Mouse (Mus musculus) heart, adult 18-20 months (tissue): Measurements from ENCODE around the gene Mtpn. TPM values are rescaled to one million over a fixed set of nuclear protein-coding genes. Genes with fewer than 3 reads are reported as not detected.

ENCODE experiments used
- microRNA-seq, 2 experiments: library from miRNA; unstranded; fragments of <30 nt; microRNA quantifications; one replicate each; pipeline ENCODE4 v1.2.0; 2022
- total RNA-seq, 2 experiments: library from RNA; stranded (reverse); gene quantifications; 2 replicates each; pipeline ENCODE4 v1.2.3; 2021

Mtpn gene
- total RNA-seq, 2 experiments from 2014 or later: 44.7 to 52.5 TPM

Small RNA genes lying within 50 kb of the gene (microRNA-seq; reads per million reads assigned to microRNA genes)
- 0 reads per million in 2 experiments for gene Gm23053

Other genes starting within 250 kb of the Mtpn start
- under 1 TPM; 0.07 to 0.21 TPM for gene Slc13a4, start 231.8 kb downstream of the Mtpn start, total RNA-seq
- gene Fam180a, start 213.7 kb downstream of the Mtpn start, total RNA-seq: 1 to 10 TPM in 1 of 2 experiments, under 1 TPM in 1; 0.79 to 1.1 TPM